Mouse (Mus musculus): ENCODE measurements around the gene Fam187a. TPM values are rescaled to one million over a fixed set of nuclear protein-coding genes. Genes with fewer than 3 reads are reported as not detected.
A peak's percentile ranks its signal among the peaks of the same experiment; 100 is the strongest.

Gene Fam187a
- polyA plus RNA-seq (2014; fragmentation: Nextera tagmentation; extraction: Ambion mirVana) = not detected in 2 replicates

DNA sequence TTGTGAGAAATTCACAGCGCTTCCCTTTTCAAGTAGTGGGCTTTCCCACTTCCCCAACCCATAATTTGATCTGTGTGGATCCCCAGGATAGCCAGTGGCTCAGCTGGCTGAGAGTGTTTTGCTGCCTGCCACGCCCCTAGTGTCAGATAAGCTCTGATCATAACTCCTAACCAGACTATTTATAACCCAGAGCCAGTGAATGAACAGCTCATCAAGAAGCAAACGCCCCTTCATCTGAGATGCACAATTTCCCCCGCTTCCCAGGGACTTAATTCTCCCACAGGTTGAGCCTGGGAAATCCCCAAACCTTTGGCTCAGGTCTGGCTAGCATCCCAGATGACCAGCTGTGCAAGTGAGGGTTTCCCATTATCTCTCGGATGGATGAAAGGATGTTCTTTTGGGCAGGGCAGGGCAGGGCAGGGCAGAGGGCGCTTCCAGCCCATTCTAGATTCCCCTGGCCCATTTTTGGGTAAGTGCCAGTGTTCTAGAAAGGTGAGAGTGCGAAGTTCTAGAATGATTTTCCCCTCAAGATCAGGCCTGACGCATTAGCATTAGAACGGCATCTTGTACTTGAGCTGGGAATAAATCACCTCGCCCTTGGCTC is at the start of gene Fam187a:
Gene Fam187a (plus strand): TSS at position 554 of the 604 bp plus-strand sequence.
- H3K4me1 ChIP-seq (ENCODE audit: control insufficient read depth, insufficient read depth, low read length) = peaks cover 25% of the 10 kb centered on the region
- no peak within 1 kb of the TSS for H3K27ac ChIP-seq (ENCODE audit: low read depth, low read length)
- 0 out of 2 replicates have a peak within 1 kb of the TSS, but pooled peaks have one; percentile 8 for H3K4me2 ChIP-seq
- H3K36me3 ChIP-seq (ENCODE audit: control insufficient read depth, insufficient read depth, low read length) = no peaks in the 10 kb centered on the region
- no peak within 1 kb of the TSS for H3K4me3 ChIP-seq (ENCODE audit: low read depth, low read length)
- WGBS (ENCODE audit: insufficient replicate concordance) = 51% methylated on average over 10 of the region's 10 CpGs
- 0 out of 2 replicates have a peak, but pooled peaks cover 9% of the 10 kb centered on the region for H3K27me3 ChIP-seq (ENCODE audit: control insufficient read depth, insufficient read depth, low read length)
- H3K9me3 ChIP-seq (replicated peaks; ENCODE audit: control insufficient read depth, low read length) = no peaks in the 10 kb centered on the region
- ATAC-seq (replicated peaks; ENCODE audit: insufficient number of reproducible peaks, low FRiP score, low TSS enrichment) = no peak
- H3K9ac ChIP-seq (ENCODE audit: low read depth, low read length) = no peak within 1 kb of the TSS

DNA sequence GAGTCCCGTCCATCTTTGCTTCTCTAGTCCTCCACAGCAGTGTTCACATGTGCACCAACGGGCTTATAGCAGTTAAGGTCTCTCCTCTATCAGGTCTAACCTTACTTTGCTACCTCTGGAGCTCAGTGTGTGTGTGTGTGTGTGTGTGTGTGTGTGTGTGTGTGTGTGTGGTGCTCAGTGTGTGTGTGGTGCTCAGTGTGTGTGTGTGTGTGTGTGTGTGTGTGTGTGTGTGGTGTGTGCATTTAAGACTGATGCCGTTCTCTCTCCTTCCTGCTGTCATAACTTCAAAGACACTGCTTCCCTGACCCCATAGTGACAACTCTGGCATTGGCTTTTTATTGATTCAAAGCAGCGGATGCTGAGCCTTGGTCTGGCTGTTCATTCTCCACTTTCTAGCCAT is 49.4 kb upstream of the Fam187a start, which contains the start of gene Higd1b:
Gene Higd1b (plus strand): TSS at position 301 of the 400 bp plus-strand sequence.
- 75% methylated on average over 4 of the region's 4 CpGs for WGBS (ENCODE audit: insufficient replicate concordance)
- Histone ChIP-seq H3K36me3 (ENCODE audit: control insufficient read depth, insufficient read depth, low read length) (peaks cover 16% of the 10 kb centered on the region), H3K27me3 (ENCODE audit: control insufficient read depth, insufficient read depth, low read length) (no peaks in the 10 kb centered on the region), H3K4me3 (ENCODE audit: low read depth, low read length) (no peak within 1 kb of the TSS), H3K4me2 (no peak within 1 kb of the TSS), H3K9me3 (replicated peaks; ENCODE audit: control insufficient read depth, low read length) (no peaks in the 10 kb centered on the region), H3K4me1 (ENCODE audit: control insufficient read depth, insufficient read depth, low read length) (no peaks in the 10 kb centered on the region), H3K9ac (ENCODE audit: low read depth, low read length) (no peak within 1 kb of the TSS), H3K27ac (ENCODE audit: low read depth, low read length) (no peak within 1 kb of the TSS)
- ATAC-seq (replicated peaks; ENCODE audit: insufficient number of reproducible peaks, low FRiP score, low TSS enrichment) = no peak

DNA sequence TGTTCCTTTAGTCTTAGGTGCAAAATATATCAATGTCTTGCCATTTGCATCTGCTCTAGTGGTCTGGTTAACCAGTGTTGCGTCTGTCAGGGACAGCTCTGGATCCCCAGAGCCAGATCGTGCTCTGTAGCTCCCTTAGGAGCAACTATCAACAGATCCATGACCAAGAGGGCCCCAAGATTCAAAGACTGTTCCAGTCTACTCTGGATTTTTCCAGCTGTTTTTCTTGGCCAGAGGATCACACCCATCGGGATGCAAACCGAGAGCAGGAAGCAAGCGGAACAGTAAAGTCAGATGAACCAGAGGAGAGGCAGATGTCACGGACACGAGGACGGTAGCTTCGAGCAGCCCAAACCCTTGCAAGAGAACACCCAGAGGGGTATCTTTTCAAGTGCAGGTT is 48.8 kb upstream of the Fam187a start:
- Histone ChIP-seq H3K4me3 (ENCODE audit: low read depth, low read length) (no peak overlapping the region), H3K9ac (ENCODE audit: low read depth, low read length) (no peak overlapping the region), H3K36me3 (ENCODE audit: control insufficient read depth, insufficient read depth, low read length) (peaks cover 16% of the 10 kb centered on the region), H3K9me3 (replicated peaks; ENCODE audit: control insufficient read depth, low read length) (no peaks in the 10 kb centered on the region), H3K27ac (ENCODE audit: low read depth, low read length) (no peak overlapping the region), H3K4me2 (no peak overlapping the region), H3K4me1 (ENCODE audit: control insufficient read depth, insufficient read depth, low read length) (no peaks in the 10 kb centered on the region), H3K27me3 (ENCODE audit: control insufficient read depth, insufficient read depth, low read length) (no peaks in the 10 kb centered on the region)
- ATAC-seq (replicated peaks; ENCODE audit: insufficient number of reproducible peaks, low FRiP score, low TSS enrichment) = no peak
- WGBS (ENCODE audit: insufficient replicate concordance) = 83% methylated on average over 9 of the region's 9 CpGs

DNA sequence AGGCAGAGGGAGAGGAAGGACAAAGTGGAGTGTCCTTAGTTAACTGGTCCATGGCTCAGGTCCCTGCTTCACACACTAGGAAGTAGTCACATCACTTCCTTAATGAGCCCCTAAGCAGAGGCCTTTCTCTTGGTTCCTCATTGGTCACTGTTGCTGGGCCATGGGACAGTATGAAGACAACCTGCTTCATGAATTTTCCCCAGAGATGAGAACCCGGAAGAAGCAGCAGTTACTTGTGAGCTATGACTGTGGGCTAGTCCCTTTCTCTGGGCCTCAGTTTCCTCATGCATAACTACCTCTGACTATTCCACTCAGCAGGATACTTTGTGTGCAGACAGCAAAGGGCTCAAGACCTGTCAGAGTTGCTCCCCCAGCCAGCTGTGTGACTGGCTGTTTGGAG is 47.6 kb upstream of the Fam187a start:
- Histone ChIP-seq H3K9me3 (replicated peaks; ENCODE audit: control insufficient read depth, low read length) (no peaks in the 10 kb centered on the region), H3K9ac (ENCODE audit: low read depth, low read length) (no peak overlapping the region), H3K4me1 (ENCODE audit: control insufficient read depth, insufficient read depth, low read length) (no peaks in the 10 kb centered on the region), H3K27me3 (ENCODE audit: control insufficient read depth, insufficient read depth, low read length) (no peaks in the 10 kb centered on the region), H3K36me3 (ENCODE audit: control insufficient read depth, insufficient read depth, low read length) (peaks cover 22% of the 10 kb centered on the region), H3K4me2 (no peak overlapping the region), H3K27ac (ENCODE audit: low read depth, low read length) (no peak overlapping the region), H3K4me3 (ENCODE audit: low read depth, low read length) (no peak overlapping the region)
- ATAC-seq (replicated peaks; ENCODE audit: insufficient number of reproducible peaks, low FRiP score, low TSS enrichment) = no peak
- WGBS (ENCODE audit: insufficient replicate concordance) = 95% methylated on average over 1 of the region's 1 CpGs

DNA sequence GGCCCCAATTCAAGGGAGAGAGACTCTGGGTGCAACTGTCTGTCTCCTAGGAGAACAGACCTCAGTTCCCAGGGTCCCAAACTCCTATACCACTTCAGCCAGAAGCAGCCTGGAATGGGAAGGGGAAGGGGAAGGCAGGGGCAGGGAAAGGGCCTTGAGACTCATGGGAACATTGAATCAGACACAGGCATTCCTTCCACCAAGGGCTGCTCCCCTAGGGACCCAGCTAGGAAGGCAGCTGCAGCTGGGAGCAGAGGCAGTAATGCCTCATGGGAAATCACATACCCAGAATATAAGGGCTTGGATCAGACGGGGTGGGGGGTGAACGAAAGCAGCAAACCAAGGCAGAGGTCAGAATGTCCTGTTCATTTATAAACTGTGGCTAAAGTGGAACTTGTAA is 46.8 kb upstream of the Fam187a start:
- no peak overlapping the region for H3K4me3 ChIP-seq (ENCODE audit: low read depth, low read length)
- peaks cover 27% of the 10 kb centered on the region for H3K36me3 ChIP-seq (ENCODE audit: control insufficient read depth, insufficient read depth, low read length)
- H3K9ac ChIP-seq (ENCODE audit: low read depth, low read length) = 0 out of 2 replicates have a peak overlapping the region, but pooled peaks have one; percentile 22
- H3K27ac ChIP-seq (ENCODE audit: low read depth, low read length) = no peak overlapping the region
- 93% methylated on average over 2 of the region's 2 CpGs for WGBS (ENCODE audit: insufficient replicate concordance)
- no peaks in the 10 kb centered on the region for H3K9me3 ChIP-seq (replicated peaks; ENCODE audit: control insufficient read depth, low read length)
- H3K4me2 ChIP-seq = no peak overlapping the region
- H3K27me3 ChIP-seq (ENCODE audit: control insufficient read depth, insufficient read depth, low read length) = no peaks in the 10 kb centered on the region
- H3K4me1 ChIP-seq (ENCODE audit: control insufficient read depth, insufficient read depth, low read length) = no peaks in the 10 kb centered on the region
- no peak for ATAC-seq (replicated peaks; ENCODE audit: insufficient number of reproducible peaks, low FRiP score, low TSS enrichment)

DNA sequence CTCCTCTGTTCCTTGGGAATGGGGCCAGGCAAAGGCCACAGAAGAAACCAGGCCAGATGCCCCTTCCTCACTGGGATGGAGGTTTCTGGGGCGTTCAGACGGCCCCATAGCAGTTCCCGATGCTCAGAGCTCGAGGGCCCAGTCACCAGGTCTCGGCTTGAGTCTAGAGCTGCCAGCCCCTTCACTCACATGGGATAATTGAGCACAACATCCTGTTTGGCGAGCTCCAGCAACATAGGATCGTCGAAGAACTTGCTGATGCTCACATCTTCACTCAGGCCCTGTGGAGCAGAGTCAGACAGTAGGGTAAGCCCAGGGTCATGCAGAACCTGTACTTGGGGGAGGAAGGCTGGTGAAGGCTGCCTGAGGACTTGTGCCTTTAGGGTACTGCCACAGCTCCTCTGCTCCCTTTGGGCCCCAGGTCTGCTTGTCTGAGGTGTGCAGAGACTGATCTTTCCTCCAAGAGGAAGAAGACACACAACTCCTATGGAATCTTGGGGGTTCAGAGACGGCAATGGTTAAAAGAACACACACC is 46.3 kb upstream of the Fam187a start:
- Histone ChIP-seq H3K27me3 (ENCODE audit: control insufficient read depth, insufficient read depth, low read length) (no peaks in the 10 kb centered on the region), H3K4me3 (ENCODE audit: low read depth, low read length) (no peak overlapping the region), H3K4me1 (ENCODE audit: control insufficient read depth, insufficient read depth, low read length) (no peaks in the 10 kb centered on the region), H3K36me3 (ENCODE audit: control insufficient read depth, insufficient read depth, low read length) (peaks cover 31% of the 10 kb centered on the region), H3K4me2 (no peak overlapping the region), H3K9me3 (replicated peaks; ENCODE audit: control insufficient read depth, low read length) (no peaks in the 10 kb centered on the region), H3K9ac (ENCODE audit: low read depth, low read length) (no peak overlapping the region), H3K27ac (ENCODE audit: low read depth, low read length) (no peak overlapping the region)
- 85% methylated on average over 9 of the region's 9 CpGs for WGBS (ENCODE audit: insufficient replicate concordance)
- no peak for ATAC-seq (replicated peaks; ENCODE audit: insufficient number of reproducible peaks, low FRiP score, low TSS enrichment)

DNA sequence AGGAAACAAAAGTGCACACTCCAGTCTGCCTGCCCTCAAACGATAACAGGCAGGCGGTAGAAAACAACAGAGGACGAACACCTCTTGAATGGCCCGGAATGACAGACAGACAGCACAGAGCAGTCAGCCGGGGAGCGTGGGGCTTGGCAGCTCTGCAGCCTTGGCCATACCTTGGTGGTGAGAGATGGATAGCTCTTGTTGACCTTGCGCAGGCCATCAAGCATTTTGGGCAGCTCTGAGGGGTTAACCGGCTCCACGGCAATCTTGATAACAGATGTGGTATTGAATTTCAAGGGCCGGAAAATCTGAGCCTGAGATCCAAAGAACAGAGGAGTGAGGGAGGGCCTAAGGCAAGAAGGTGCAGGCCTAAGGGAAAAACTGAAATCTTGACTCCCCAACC is 39.0 kb upstream of the Fam187a start:
- WGBS (ENCODE audit: insufficient replicate concordance) = 72% methylated on average over 10 of the region's 10 CpGs

DNA sequence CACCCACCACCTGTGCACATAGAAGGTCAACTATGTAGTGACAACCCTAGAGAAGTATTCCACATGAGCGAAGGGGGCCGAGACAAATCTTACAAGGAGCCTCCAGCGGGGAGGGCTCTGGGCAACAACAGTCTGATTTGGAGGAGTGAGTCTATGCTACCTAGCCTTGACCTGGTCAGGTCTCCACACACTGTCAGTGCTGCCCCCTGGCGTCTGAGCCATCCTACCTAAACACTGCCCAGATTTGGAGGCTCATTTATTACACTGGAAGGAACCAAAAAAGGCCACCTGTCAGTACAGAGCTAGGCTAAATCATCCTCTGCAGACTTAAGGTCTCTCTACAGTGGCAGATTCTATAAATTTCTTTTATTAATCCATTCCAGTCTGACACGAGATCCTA is 33.1 kb upstream of the Fam187a start:
- Histone ChIP-seq H3K27ac (ENCODE audit: low read depth, low read length) (no peak overlapping the region), H3K9ac (ENCODE audit: low read depth, low read length) (no peak overlapping the region), H3K36me3 (ENCODE audit: control insufficient read depth, insufficient read depth, low read length) (peaks cover 48% of the 10 kb centered on the region), H3K27me3 (ENCODE audit: control insufficient read depth, insufficient read depth, low read length) (no peaks in the 10 kb centered on the region), H3K4me1 (ENCODE audit: control insufficient read depth, insufficient read depth, low read length) (no peaks in the 10 kb centered on the region), H3K9me3 (replicated peaks; ENCODE audit: control insufficient read depth, low read length) (no peaks in the 10 kb centered on the region), H3K4me2 (no peak overlapping the region), H3K4me3 (ENCODE audit: low read depth, low read length) (no peak overlapping the region)
- WGBS (ENCODE audit: insufficient replicate concordance) = 68% methylated on average over 5 of the region's 5 CpGs
- no peak; the same call in 1 of the 2 replicates for ATAC-seq (replicated peaks; ENCODE audit: insufficient number of reproducible peaks, low FRiP score, low TSS enrichment)

More for the DNA sequence above, 39.0 kb upstream of the Fam187a start:
- H3K9ac ChIP-seq (ENCODE audit: low read depth, low read length) = no peak overlapping the region
- H3K4me3 ChIP-seq (ENCODE audit: low read depth, low read length) = no peak overlapping the region
- H3K4me1 ChIP-seq (ENCODE audit: control insufficient read depth, insufficient read depth, low read length) = no peaks in the 10 kb centered on the region
- H3K27ac ChIP-seq (ENCODE audit: low read depth, low read length) = no peak overlapping the region
- no peaks in the 10 kb centered on the region for H3K27me3 ChIP-seq (ENCODE audit: control insufficient read depth, insufficient read depth, low read length)
- no peak overlapping the region for H3K4me2 ChIP-seq
- no peak for ATAC-seq (replicated peaks; ENCODE audit: insufficient number of reproducible peaks, low FRiP score, low TSS enrichment)
- H3K36me3 ChIP-seq (ENCODE audit: control insufficient read depth, insufficient read depth, low read length) = peaks cover 66% of the 10 kb centered on the region
- no peaks in the 10 kb centered on the region for H3K9me3 ChIP-seq (replicated peaks; ENCODE audit: control insufficient read depth, low read length)

DNA sequence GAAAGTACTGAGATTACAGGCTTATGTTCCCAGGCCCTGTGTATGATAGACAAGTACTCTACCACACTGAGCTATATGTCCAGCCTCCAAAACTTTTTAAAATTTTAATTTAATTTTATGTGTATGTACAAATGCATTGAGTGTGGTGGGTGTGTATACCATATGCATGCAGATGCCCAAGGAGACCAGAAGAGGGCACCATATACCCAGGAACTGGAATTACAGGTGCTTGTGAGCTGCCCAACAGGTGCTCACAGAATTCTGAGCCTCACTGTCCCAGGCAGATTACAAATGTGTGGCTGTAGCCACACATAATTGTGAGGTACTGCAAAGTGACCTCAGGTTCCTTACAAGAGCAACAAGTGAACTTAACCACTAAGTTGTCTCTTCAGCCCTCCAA is 31.2 kb upstream of the Fam187a start:
- no peak for ATAC-seq (replicated peaks; ENCODE audit: insufficient number of reproducible peaks, low FRiP score, low TSS enrichment)
- Histone ChIP-seq H3K9me3 (replicated peaks; ENCODE audit: control insufficient read depth, low read length) (no peaks in the 10 kb centered on the region), H3K4me2 (no peak overlapping the region), H3K27me3 (ENCODE audit: control insufficient read depth, insufficient read depth, low read length) (no peaks in the 10 kb centered on the region), H3K4me3 (ENCODE audit: low read depth, low read length) (no peak overlapping the region), H3K4me1 (ENCODE audit: control insufficient read depth, insufficient read depth, low read length) (no peaks in the 10 kb centered on the region), H3K9ac (ENCODE audit: low read depth, low read length) (no peak overlapping the region), H3K27ac (ENCODE audit: low read depth, low read length) (no peak overlapping the region), H3K36me3 (ENCODE audit: control insufficient read depth, insufficient read depth, low read length) (peaks cover 44% of the 10 kb centered on the region)

Data from heart, embryonic 11.5 days (tissue).